Mouse (Mus musculus): ENCODE data around the gene Olfr1032. TPM values are rescaled to one million over a fixed set of nuclear protein-coding genes. Genes with fewer than 3 reads are reported as not detected.
A peak's percentile ranks its signal among the peaks of the same experiment; 100 is the strongest.
"Not testable (repeated sequence)": the region's sequence is repeated elsewhere in the genome, so short reads cannot be mapped to it uniquely, and the experiment has no call there.

Gene Olfr1032
- not detected in 2 replicates for polyA plus RNA-seq (2016; fragmentation: Nextera tagmentation; extraction: Ambion mirVana)

DNA sequence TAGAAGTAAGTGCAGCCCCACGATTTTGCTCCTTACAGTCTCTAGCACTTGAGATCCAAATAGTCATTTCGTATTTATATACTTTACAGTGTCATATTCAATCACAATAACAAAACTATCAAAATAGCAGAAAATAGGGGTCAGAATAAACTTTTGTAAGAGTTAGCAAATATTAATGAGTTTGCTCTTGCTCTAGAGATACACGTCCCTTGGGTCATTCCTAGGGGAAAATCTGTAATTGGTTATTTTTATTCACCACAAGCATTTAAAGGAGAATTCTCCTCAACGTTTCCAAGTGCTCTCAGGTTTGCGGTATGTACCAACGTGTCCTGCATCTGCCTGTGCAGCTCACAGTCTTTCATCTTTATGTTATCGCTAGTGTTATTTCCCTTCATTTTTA lies at the start of gene Olfr1032:
Olfr1032 (plus strand) TSS at position 301 of the 400 bp plus-strand sequence.
- Histone ChIP-seq H3K27me3 (ENCODE audit: insufficient read depth, poor library complexity, severe bottlenecking) (no peaks in the 10 kb centered on the region), H3K36me3 (no peaks in the 10 kb centered on the region), H3K4me1 (replicated peaks) (no peaks in the 10 kb centered on the region), H3K9me3 (no peaks in the 10 kb centered on the region), H3K4me3 (no peak within 1 kb of the TSS), H3K27ac (no peak within 1 kb of the TSS)
- DNase-seq (ENCODE audit: low spot score), result no peak
- 89% methylated on average over 7 of the region's 7 CpGs for WGBS

- Histone ChIP-seq H3K4me1 (replicated peaks) (no peaks in the 10 kb centered on the region), H3K27ac (no peak within 1 kb of the TSS), H3K27me3 (ENCODE audit: insufficient read depth, poor library complexity, severe bottlenecking) (no peaks in the 10 kb centered on the region), H3K4me3 (no peak within 1 kb of the TSS), H3K9me3 (no peaks in the 10 kb centered on the region), H3K36me3 (no peaks in the 10 kb centered on the region)
- 92% methylated on average over 2 of the region's 2 CpGs for WGBS
- DNase-seq (ENCODE audit: low spot score), result no peak
Measured at GRCm38 (mm10) chr2:85973595-85973994, 31.7 kb upstream of the Olfr1032 start, which contains the start of gene Olfr1029. Gene Olfr1029 (plus strand): TSS chr2:85973895.

GRCm38 (mm10) chr2:85978976-85979375 lies 26.4 kb upstream of the Olfr1032 start, which contains the start of gene Olfr1030:
Gene Olfr1030 (plus strand): TSS chr2:85979276.
- Histone ChIP-seq H3K4me3 (no peak within 1 kb of the TSS), H3K9me3 (no peaks in the 10 kb centered on the region), H3K4me1 (replicated peaks) (no peaks in the 10 kb centered on the region), H3K27me3 (ENCODE audit: insufficient read depth, poor library complexity, severe bottlenecking) (no peaks in the 10 kb centered on the region), H3K27ac (no peak within 1 kb of the TSS), H3K36me3 (no peaks in the 10 kb centered on the region)
- no peak for DNase-seq (ENCODE audit: low spot score)
- WGBS, result 82% methylated on average over 1 of the region's 1 CpGs

- no peak for DNase-seq (ENCODE audit: low spot score)
- H3K27ac ChIP-seq, result no peak within 1 kb of the TSS
- no peaks in the 10 kb centered on the region for H3K4me1 ChIP-seq (replicated peaks)
- 70% methylated on average over 3 of the region's 3 CpGs for WGBS
- H3K27me3 ChIP-seq (ENCODE audit: insufficient read depth, poor library complexity, severe bottlenecking), result no peaks in the 10 kb centered on the region
- H3K9me3 ChIP-seq, result no peaks in the 10 kb centered on the region
- no peaks in the 10 kb centered on the region for H3K36me3 ChIP-seq
- H3K4me3 ChIP-seq, result no peak within 1 kb of the TSS
Measured at GRCm38 (mm10) chr2:85990004-85990403, 15.3 kb upstream of the Olfr1032 start, which contains the start of gene Olfr1031. Gene Olfr1031 (plus strand): TSS chr2:85990304.

DNA sequence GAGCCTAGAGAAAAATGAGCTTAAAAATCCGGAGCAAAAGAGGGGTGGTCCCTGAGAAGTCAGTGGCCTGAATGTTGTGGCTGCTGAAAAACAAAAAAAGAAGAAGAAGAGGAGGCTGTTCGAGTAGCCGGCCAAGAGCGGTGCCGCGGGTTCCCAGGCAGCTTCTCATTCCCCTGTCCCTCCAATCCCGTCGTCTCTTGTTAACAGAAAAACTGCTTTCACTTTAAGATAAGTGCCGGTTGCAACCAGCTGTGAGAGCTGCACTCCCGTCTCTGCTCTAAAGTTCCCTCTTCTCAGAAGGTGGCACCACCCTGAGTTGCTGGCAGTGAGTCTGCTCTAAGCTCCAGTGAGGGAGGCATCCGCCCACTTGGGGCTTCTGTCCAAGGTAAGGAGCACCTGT lies 15.1 kb downstream of the Olfr1032 start, which contains the start of gene Olfr1033:
Olfr1033 (plus strand) TSS at position 228 of the 400 bp plus-strand sequence.
- not testable (repeated sequence) for H3K4me1 ChIP-seq (replicated peaks); H3K36me3 ChIP-seq; H3K27ac ChIP-seq; H3K27me3 ChIP-seq (ENCODE audit: insufficient read depth, poor library complexity, severe bottlenecking); H3K9me3 ChIP-seq
- 5% methylated on average over 11 of the region's 11 CpGs for WGBS
- peak; percentile 8 for DNase-seq (ENCODE audit: low spot score)
- peak within 1 kb of the TSS; percentile 45 for H3K4me3 ChIP-seq

- H3K4me3 ChIP-seq; DNase-seq (ENCODE audit: low spot score); H3K27ac ChIP-seq; H3K27me3 ChIP-seq (ENCODE audit: insufficient read depth, poor library complexity, severe bottlenecking); H3K4me1 ChIP-seq (replicated peaks); H3K9me3 ChIP-seq; H3K36me3 ChIP-seq: not testable (repeated sequence)
- WGBS, result 84% methylated on average over 8 of the region's 9 CpGs
Measured at GRCm38 (mm10) chr2:86021518-86021917, 16.2 kb downstream of the Olfr1032 start.

- no peaks in the 10 kb centered on the region for H3K9me3 ChIP-seq
- no peak for DNase-seq (ENCODE audit: low spot score)
- no peaks in the 10 kb centered on the region for H3K36me3 ChIP-seq
- no peaks in the 10 kb centered on the region for H3K4me1 ChIP-seq (replicated peaks)
- no peaks in the 10 kb centered on the region for H3K27me3 ChIP-seq (ENCODE audit: insufficient read depth, poor library complexity, severe bottlenecking)
- H3K27ac ChIP-seq, result no peak within 1 kb of the TSS
- H3K4me3 ChIP-seq, result no peak within 1 kb of the TSS
Measured at GRCm38 (mm10) chr2:86045561-86045960, 40.2 kb downstream of the Olfr1032 start, which contains the start of gene Olfr1034. Gene Olfr1034 (plus strand): TSS chr2:86045861.

GRCm38 (mm10) chr2:86050777-86051176 lies 45.4 kb downstream of the Olfr1032 start:
- not testable (repeated sequence) for H3K27me3 ChIP-seq (ENCODE audit: insufficient read depth, poor library complexity, severe bottlenecking); DNase-seq (ENCODE audit: low spot score); H3K36me3 ChIP-seq; H3K4me3 ChIP-seq; H3K9me3 ChIP-seq; H3K4me1 ChIP-seq (replicated peaks); H3K27ac ChIP-seq

Other genes starting within 250 kb of the Olfr1032 start
- gene Olfr1012, start 242.8 kb upstream of the Olfr1032 start, polyA plus RNA-seq (2016; fragmentation: Nextera tagmentation; extraction: Ambion mirVana), result not detected in 2 replicates
- gene Olfr1013, start 238.4 kb upstream of the Olfr1032 start, polyA plus RNA-seq (2016; fragmentation: Nextera tagmentation; extraction: Ambion mirVana), result not detected in 2 replicates
- not detected in 2 replicates for gene Olfr1014, start 232.8 kb upstream of the Olfr1032 start, polyA plus RNA-seq (2016; fragmentation: Nextera tagmentation; extraction: Ambion mirVana)
- not detected in 2 replicates for gene Olfr1015, start 223.5 kb upstream of the Olfr1032 start, polyA plus RNA-seq (2016; fragmentation: Nextera tagmentation; extraction: Ambion mirVana)
- not detected in 2 replicates for gene Olfr1016, start 203.0 kb upstream of the Olfr1032 start, polyA plus RNA-seq (2016; fragmentation: Nextera tagmentation; extraction: Ambion mirVana)
- not detected in 2 replicates for gene Olfr1018, start 187.1 kb upstream of the Olfr1032 start, polyA plus RNA-seq (2016; fragmentation: Nextera tagmentation; extraction: Ambion mirVana)
- not detected in 2 replicates for gene Olfr1019, start 160.1 kb upstream of the Olfr1032 start, polyA plus RNA-seq (2016; fragmentation: Nextera tagmentation; extraction: Ambion mirVana)
- not detected in 2 replicates for gene Olfr1020, start 158.5 kb upstream of the Olfr1032 start, polyA plus RNA-seq (2016; fragmentation: Nextera tagmentation; extraction: Ambion mirVana)
- not detected in 2 replicates for gene Olfr1022, start 136.9 kb upstream of the Olfr1032 start, polyA plus RNA-seq (2016; fragmentation: Nextera tagmentation; extraction: Ambion mirVana)
- not detected in 2 replicates for gene Olfr1023, start 119.9 kb upstream of the Olfr1032 start, polyA plus RNA-seq (2016; fragmentation: Nextera tagmentation; extraction: Ambion mirVana)
- not detected in 2 replicates for gene Olfr1024, start 100.5 kb upstream of the Olfr1032 start, polyA plus RNA-seq (2016; fragmentation: Nextera tagmentation; extraction: Ambion mirVana)
- not detected in 2 replicates for gene Olfr1025-ps1, start 90.3 kb upstream of the Olfr1032 start, polyA plus RNA-seq (2016; fragmentation: Nextera tagmentation; extraction: Ambion mirVana)
- not detected in 2 replicates for gene Olfr1026, start 84.0 kb upstream of the Olfr1032 start, polyA plus RNA-seq (2016; fragmentation: Nextera tagmentation; extraction: Ambion mirVana)
- not detected in 2 replicates for gene Olfr1028, start 55.1 kb upstream of the Olfr1032 start, polyA plus RNA-seq (2016; fragmentation: Nextera tagmentation; extraction: Ambion mirVana)
- not detected in 2 replicates for gene Olfr1029, start 31.6 kb upstream of the Olfr1032 start, polyA plus RNA-seq (2016; fragmentation: Nextera tagmentation; extraction: Ambion mirVana)
- gene Olfr1030, start 26.3 kb upstream of the Olfr1032 start, polyA plus RNA-seq (2016; fragmentation: Nextera tagmentation; extraction: Ambion mirVana), result not detected in 2 replicates
- gene Olfr1031, start 15.2 kb upstream of the Olfr1032 start, polyA plus RNA-seq (2016; fragmentation: Nextera tagmentation; extraction: Ambion mirVana), result not detected in 2 replicates
- not detected in 2 replicates for gene Olfr1033, start 15.1 kb downstream of the Olfr1032 start, polyA plus RNA-seq (2016; fragmentation: Nextera tagmentation; extraction: Ambion mirVana)
- not detected in 2 replicates for gene Olfr1034, start 40.3 kb downstream of the Olfr1032 start, polyA plus RNA-seq (2016; fragmentation: Nextera tagmentation; extraction: Ambion mirVana)
- not detected in 2 replicates for gene Olfr1036, start 68.5 kb downstream of the Olfr1032 start, polyA plus RNA-seq (2016; fragmentation: Nextera tagmentation; extraction: Ambion mirVana)
- not detected in 2 replicates for gene Olfr1037, start 81.8 kb downstream of the Olfr1032 start, polyA plus RNA-seq (2016; fragmentation: Nextera tagmentation; extraction: Ambion mirVana)
- gene Olfr1039, start 130.4 kb downstream of the Olfr1032 start, polyA plus RNA-seq (2016; fragmentation: Nextera tagmentation; extraction: Ambion mirVana), result not detected in 2 replicates
- gene Olfr1040, start 141.2 kb downstream of the Olfr1032 start, polyA plus RNA-seq (2016; fragmentation: Nextera tagmentation; extraction: Ambion mirVana), result not detected in 2 replicates
- not detected in 2 replicates for gene Olfr1042, start 156.3 kb downstream of the Olfr1032 start, polyA plus RNA-seq (2016; fragmentation: Nextera tagmentation; extraction: Ambion mirVana)
- not detected in 2 replicates for gene Olfr1043, start 162.0 kb downstream of the Olfr1032 start, polyA plus RNA-seq (2016; fragmentation: Nextera tagmentation; extraction: Ambion mirVana)
- gene Olfr1044, start 172.3 kb downstream of the Olfr1032 start, polyA plus RNA-seq (2016; fragmentation: Nextera tagmentation; extraction: Ambion mirVana), result not detected in 2 replicates
- gene Olfr52, start 180.1 kb downstream of the Olfr1032 start, polyA plus RNA-seq (2016; fragmentation: Nextera tagmentation; extraction: Ambion mirVana), result not detected in 2 replicates
- not detected in 2 replicates for gene Olfr1045, start 197.5 kb downstream of the Olfr1032 start, polyA plus RNA-seq (2016; fragmentation: Nextera tagmentation; extraction: Ambion mirVana)
- not detected in 2 replicates for gene Olfr1046, start 213.8 kb downstream of the Olfr1032 start, polyA plus RNA-seq (2016; fragmentation: Nextera tagmentation; extraction: Ambion mirVana)
- not detected in 2 replicates for gene Olfr1047, start 225.9 kb downstream of the Olfr1032 start, polyA plus RNA-seq (2016; fragmentation: Nextera tagmentation; extraction: Ambion mirVana)
- not detected in 2 replicates for gene Olfr1048, start 234.7 kb downstream of the Olfr1032 start, polyA plus RNA-seq (2016; fragmentation: Nextera tagmentation; extraction: Ambion mirVana)